Mouse (Mus musculus) kidney, postnatal 0 days (tissue): ENCODE measurements around the gene Grm3. TPM values are rescaled to one million over a fixed set of nuclear protein-coding genes. Genes with fewer than 3 reads are reported as not detected.

Experiments used
- ATAC-seq: fragments of 200-750 bp; cut with Nextera tagmentation; replicated peaks from 2 replicates; pipeline ENCODE4 v1.8.0; 2017; ENCODE audit warnings: low read depth, moderate number of reproducible peaks, moderate TSS enrichment, moderate library complexity; ENCODE audit not compliant: low FRiP score
- DNase-seq: peaks from one replicate; pipeline ENCODE4 v3.0.0-alpha.2; 2016; ENCODE audit warnings: low spot score
- H3K27ac ChIP-seq: fragments of 300-500 bp; sonication (generic); 2 replicates; pipeline ENCODE4 v1.5.1; 2014; ENCODE audit warnings: mild to moderate bottlenecking
- H3K27me3 ChIP-seq: fragments of 300-500 bp; sonication (generic); 2 replicates; pipeline ENCODE4 v1.6.1; 2014; ENCODE audit warnings: low read length, mixed read lengths; ENCODE audit not compliant: insufficient read depth
- H3K36me3 ChIP-seq: fragments of 300-500 bp; sonication (generic); 2 replicates; pipeline ENCODE4 v1.6.1; 2014; ENCODE audit warnings: low read length, mixed read lengths; ENCODE audit not compliant: insufficient read depth
- H3K4me1 ChIP-seq: fragments of 300-500 bp; sonication (generic); replicated peaks from 2 replicates; pipeline ENCODE4 v1.6.1; 2014; ENCODE audit warnings: antibody characterized with exemption, low read length, mixed read lengths; ENCODE audit not compliant: insufficient read depth
- H3K4me2 ChIP-seq: fragments of 300-500 bp; sonication (generic); 2 replicates; pipeline ENCODE4 v1.6.1; 2014; ENCODE audit warnings: mild to moderate bottlenecking, low read length, moderate library complexity, mixed read lengths
- H3K4me3 ChIP-seq: fragments of 300-500 bp; sonication (generic); replicated peaks from 2 replicates; pipeline ENCODE4 v1.5.1; 2014; ENCODE audit warnings: low read depth, low read length
- H3K9ac ChIP-seq: fragments of 300-500 bp; sonication (generic); 2 replicates; pipeline ENCODE4 v1.6.1; 2014; ENCODE audit warnings: low read depth, low read length
- H3K9me3 ChIP-seq: fragments of 300-500 bp; sonication (generic); replicated peaks from 2 replicates; pipeline ENCODE4 v1.6.1; 2016; ENCODE audit warnings: low read length, inconsistent platforms, mixed read lengths
- CTCF ChIP-seq: IDR thresholded peaks from 2 replicates; pipeline ENCODE4 v1.5.1; 2016; ENCODE audit warnings: antibody characterized with exemption, low read depth, mild to moderate bottlenecking, moderate library complexity
- WGBS: fragments of 180-500 bp; shearing (Covaris S2); extraction: QIAGEN DNeasy Blood & Tissue Kit; methylation state at CpG from one replicate; pipeline ENCODE4 v1.1.7; 2014; 5-methylcytosine and 5-hydroxymethylcytosine counted together
- polyA plus RNA-seq: library from polyadenylated mRNA; unstranded; fragments of >200 nt; fragmentation: Nextera tagmentation; extraction: Ambion mirVana; gene quantifications from 2 replicates; pipeline ENCODE4 v1.2.1, GENCODE M21; 2015

The Grm3 gene
- polyA plus RNA-seq, 1 experiment from 2014 or later = 0.30 TPM

DNA sequence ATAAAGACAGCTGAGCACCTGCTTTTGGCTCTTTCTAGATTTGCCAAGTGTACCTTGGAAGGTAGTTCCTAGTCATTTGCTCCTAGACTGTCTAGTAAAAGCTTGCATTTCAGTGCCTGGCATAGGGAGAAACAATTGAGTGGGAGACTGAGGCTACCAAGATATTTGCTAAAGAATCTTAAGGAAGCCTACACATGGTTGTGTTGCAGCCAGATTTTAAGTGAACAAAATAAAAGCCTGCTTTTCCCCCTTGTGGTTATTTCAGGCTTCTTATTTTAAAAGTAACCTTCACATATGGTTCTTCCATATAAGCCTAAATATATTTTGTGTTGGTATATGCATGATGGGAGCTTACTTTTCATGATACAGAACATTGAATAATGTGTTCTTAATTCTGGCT is 3.8 kb downstream of the Grm3 start:
- TF ChIP-seq CTCF = no peak
- DNase-seq = no peak
- Histone ChIP-seq H3K27me3 (peaks cover 9% of the 10 kb centered on the region; the same call in 1 of the 2 replicates), H3K36me3 (no peaks in the 10 kb centered on the region), H3K9me3 (no peaks in the 10 kb centered on the region), H3K4me1 (peaks cover 11% of the 10 kb centered on the region), H3K4me3 (no peak overlapping the region), H3K4me2 (no peak overlapping the region), H3K27ac (no peak overlapping the region), H3K9ac (no peak overlapping the region)
- no peak for ATAC-seq

DNA sequence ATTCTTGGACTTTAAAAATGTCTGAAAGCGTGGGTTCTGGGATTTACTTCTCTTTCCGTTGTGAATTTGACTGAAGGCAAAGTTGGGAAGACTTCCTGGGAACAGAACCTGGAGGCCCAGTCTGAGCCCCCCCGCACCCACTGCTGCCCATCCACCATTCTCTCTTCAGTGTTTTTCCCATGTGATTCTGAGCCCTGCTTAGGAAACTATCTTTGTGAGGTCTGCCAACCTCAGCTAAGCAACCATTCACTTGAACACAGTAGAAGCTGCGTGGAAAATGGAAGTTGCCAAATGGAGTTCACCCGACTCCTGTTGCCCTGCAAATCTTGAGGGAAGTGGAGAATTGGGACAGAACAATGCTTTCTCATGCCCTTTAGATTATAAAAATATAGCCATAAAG is 8.7 kb downstream of the Grm3 start:
- Histone ChIP-seq H3K4me1 (no peaks in the 10 kb centered on the region), H3K4me2 (no peak overlapping the region), H3K27me3 (no peaks in the 10 kb centered on the region), H3K36me3 (no peaks in the 10 kb centered on the region), H3K4me3 (no peak overlapping the region), H3K9me3 (no peaks in the 10 kb centered on the region), H3K27ac (no peak overlapping the region), H3K9ac (no peak overlapping the region)
- no peak for TF ChIP-seq CTCF
- DNase-seq = no peak
- WGBS = 84% methylated on average over 5 of the region's 5 CpGs
- no peak for ATAC-seq

DNA sequence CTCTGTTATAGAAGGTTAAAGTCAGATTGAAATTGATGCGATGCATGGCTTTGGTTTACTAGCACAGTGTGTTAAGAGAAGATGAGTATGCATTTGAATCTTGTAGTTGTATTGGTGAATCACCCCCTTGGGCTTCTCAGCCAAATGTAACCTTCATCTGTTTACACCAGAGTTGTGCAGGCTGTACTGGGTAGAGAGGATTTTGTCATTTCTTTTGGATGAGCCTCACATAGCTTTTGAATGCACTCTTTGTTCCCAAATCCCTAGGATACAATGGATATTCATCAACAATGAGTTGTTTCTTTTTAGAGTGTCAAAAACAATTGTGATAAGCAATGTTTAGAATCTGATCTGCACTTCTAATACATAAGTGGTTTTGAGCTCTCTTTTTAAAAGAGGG is 17.9 kb downstream of the Grm3 start:
- no peak for DNase-seq
- no peak for TF ChIP-seq CTCF
- Histone ChIP-seq H3K9ac (no peak overlapping the region), H3K9me3 (no peaks in the 10 kb centered on the region), H3K4me1 (no peaks in the 10 kb centered on the region), H3K4me3 (no peak overlapping the region), H3K4me2 (no peak overlapping the region), H3K27ac (no peak overlapping the region), H3K27me3 (no peaks in the 10 kb centered on the region), H3K36me3 (no peaks in the 10 kb centered on the region)
- 89% methylated on average over 1 of the region's 1 CpGs for WGBS
- ATAC-seq = no peak

DNA sequence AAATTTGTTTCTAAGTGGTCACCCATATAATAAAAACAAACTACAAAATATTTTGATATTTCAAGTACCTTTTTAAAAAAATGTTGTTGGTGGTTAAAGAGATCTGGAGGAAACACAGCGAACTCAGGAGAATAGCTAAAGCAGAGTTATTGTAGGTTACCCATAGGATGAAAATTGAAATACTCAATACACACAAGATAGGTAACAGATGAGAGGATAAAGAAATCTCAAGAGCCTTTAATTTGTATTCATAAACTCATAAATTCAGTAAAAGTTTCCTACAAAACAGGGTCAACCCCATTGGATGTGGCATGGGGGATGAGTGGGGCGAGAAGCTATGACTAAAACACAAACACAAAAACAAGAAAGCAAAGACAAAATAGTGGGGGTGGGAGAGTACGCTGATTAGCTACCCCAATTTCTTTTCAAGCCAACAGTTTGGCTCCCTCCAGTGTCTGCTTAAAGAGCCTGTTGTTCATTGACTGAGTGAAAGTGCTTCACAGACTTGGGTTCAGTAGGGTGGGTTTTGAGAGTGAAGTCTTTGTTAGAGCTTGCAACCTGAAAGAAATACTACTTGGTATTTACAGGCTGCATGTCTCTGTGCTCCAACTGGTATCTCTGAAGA is 21.5 kb downstream of the Grm3 start:
- Histone ChIP-seq H3K9me3 (no peaks in the 10 kb centered on the region), H3K36me3 (no peaks in the 10 kb centered on the region), H3K4me2 (no peak overlapping the region), H3K27ac (no peak overlapping the region), H3K9ac (no peak overlapping the region), H3K4me3 (no peak overlapping the region), H3K4me1 (no peaks in the 10 kb centered on the region), H3K27me3 (no peaks in the 10 kb centered on the region)
- ATAC-seq = no peak
- no peak for DNase-seq
- TF ChIP-seq CTCF = peak; percentile 54
- 52% methylated on average over 3 of the region's 3 CpGs for WGBS

DNA sequence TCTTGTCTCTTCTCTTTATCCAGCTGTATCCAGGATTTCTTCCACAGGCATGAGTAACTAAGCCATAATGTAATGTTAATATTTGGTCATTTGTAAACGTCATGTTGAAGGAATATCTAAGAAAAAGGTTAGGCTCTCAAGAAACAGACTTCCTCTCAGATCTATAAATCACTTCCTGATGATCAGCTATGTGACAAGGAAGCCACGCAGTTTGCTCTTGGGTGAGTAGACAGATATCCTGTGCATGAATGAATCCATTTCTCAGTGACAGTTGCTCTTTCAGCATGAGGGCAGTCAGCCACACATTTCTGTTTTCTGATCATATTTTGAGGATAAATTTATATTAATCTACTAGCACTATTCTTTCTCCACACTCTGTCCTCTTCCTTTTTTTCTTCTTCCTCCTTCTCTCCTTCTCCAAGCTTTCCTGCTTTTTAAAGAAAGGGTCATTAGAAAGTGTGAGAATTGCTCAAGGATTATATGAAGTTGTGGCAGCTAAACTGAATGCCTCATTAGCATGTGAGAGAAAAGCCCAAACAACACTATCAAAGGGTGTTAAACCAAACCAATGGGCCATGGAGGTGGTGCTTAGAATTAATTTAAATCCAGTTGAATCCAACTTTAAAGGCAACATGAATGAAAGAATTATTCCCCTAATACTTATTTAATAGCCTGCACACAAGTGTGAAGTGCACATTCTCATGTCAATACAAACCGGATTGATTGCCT is 22.1 kb downstream of the Grm3 start:
- no peak for ATAC-seq
- Histone ChIP-seq H3K4me3 (no peak overlapping the region), H3K4me1 (no peaks in the 10 kb centered on the region), H3K4me2 (no peak overlapping the region), H3K9ac (no peak overlapping the region), H3K27ac (no peak overlapping the region), H3K27me3 (no peaks in the 10 kb centered on the region), H3K9me3 (no peaks in the 10 kb centered on the region), H3K36me3 (no peaks in the 10 kb centered on the region)
- peak; percentile 9 for DNase-seq
- WGBS = 15% methylated on average over 3 of the region's 3 CpGs
- TF ChIP-seq CTCF = no peak

DNA sequence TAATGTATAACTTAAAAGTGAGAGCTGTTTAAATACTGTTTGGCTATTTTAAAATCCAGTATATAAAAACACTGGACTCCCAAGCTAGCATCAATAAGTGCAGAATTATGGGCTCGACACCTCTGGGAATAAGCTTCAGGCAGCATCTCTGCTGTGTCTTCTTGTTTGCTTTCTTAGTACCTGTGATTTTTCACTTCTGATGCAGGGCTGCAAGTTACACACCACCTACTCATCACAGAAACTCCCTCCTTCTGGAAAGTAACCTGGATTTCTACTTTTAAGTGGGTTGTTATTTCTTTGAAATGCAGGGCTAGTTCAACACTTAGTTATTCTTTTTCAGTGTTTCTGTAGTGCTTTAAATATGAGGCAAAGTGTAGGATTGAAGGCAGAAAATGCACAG is 32.6 kb downstream of the Grm3 start:
- H3K4me3 ChIP-seq = no peak overlapping the region
- DNase-seq (no peak), ATAC-seq (no peak)
- WGBS = 86% methylated on average over 1 of the region's 1 CpGs
- no peak for TF ChIP-seq CTCF
- no peaks in the 10 kb centered on the region for H3K9me3 ChIP-seq
- no peak overlapping the region for H3K4me2 ChIP-seq
- no peak overlapping the region for H3K27ac ChIP-seq
- no peaks in the 10 kb centered on the region for H3K27me3 ChIP-seq
- H3K4me1 ChIP-seq = no peaks in the 10 kb centered on the region
- H3K9ac ChIP-seq = no peak overlapping the region
- no peaks in the 10 kb centered on the region for H3K36me3 ChIP-seq
